Mouse (Mus musculus): ENCODE measurements around the gene Mark1. TPM values are rescaled to one million over a fixed set of nuclear protein-coding genes. Genes with fewer than 3 reads are reported as not detected.

Mark1 gene
- total RNA-seq (2014; fragmentation: Nextera tagmentation) (not detected in 2 replicates), total RNA-seq (2017) (not detected in 2 replicates)

DNA sequence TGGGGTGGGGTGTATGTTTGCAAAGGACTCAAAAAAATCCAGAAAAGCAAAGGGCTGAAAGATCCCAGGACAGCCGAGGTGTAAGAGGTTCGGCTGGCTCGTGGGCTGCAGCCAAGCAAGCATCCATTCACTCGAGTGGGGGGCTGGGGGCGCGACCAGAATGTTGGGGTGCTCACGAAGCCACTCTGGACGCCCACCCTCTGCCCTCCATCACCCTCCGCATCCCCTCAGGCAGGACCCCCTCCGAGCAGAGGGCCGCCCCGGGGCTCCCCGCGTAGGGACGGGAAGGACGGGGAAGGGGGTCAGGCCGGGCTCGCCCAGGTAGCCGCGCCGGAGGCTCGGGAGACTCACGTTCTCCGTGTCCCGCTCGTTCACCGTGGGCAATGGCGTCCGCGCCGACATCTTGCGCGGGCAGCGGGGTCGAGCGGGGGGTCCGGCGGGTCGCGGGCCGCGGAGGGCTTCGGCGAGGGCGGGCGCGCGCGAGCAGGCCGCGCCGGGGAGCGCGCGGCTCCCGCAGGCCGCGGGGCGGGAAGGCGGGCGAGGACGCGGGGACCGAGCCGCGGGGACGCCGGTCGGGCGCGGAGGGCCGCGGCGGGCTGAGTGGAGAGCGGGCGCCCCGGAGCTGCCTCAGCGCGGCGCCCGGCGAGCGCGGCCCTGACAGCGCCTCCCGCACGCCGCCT is at the start of gene Mark1:
TSS of gene Mark1 (minus strand) at position 500 of the 680 bp plus-strand sequence.
- ATAC-seq (replicated peaks; ENCODE audit: poor library complexity, severe bottlenecking), result peak; percentile 25; the same call in 1 of the 2 replicates

DNA sequence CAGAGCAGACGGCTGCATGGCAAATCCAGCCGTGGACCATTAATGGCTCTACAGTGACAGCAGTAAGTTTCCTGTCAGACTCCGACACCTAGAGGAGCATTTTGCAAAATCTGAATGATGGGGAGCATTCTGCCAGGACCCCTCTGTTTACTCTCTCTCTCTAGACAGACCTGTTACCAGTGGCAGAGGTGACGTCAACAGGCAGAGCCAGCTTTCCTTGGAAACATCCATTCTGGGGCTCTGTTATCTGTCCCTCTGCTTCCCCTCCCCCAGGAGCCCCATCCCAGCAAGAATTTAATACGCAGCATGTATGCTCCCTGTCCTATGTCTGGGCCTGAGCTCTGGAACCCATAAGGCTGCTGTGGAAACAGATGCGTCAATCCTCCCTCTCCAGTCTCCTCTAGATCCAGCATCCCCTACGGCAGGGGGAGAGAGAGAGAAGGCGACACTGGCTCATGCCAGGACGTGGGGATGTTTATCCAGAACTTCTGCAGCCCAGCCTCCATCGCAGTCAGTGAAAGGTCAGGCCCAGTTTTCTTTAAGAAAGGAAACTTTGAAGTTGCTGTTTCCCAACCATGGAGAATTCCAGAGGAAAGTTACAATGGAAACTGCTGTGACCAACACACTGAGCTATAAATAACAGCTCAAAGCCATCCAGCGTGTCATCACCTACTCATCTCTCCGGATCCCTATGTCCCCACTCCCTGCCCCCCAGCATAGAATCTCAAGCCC is 48.3 kb upstream of the Mark1 start:
- ATAC-seq (replicated peaks; ENCODE audit: poor library complexity, severe bottlenecking), result no peak

DNA sequence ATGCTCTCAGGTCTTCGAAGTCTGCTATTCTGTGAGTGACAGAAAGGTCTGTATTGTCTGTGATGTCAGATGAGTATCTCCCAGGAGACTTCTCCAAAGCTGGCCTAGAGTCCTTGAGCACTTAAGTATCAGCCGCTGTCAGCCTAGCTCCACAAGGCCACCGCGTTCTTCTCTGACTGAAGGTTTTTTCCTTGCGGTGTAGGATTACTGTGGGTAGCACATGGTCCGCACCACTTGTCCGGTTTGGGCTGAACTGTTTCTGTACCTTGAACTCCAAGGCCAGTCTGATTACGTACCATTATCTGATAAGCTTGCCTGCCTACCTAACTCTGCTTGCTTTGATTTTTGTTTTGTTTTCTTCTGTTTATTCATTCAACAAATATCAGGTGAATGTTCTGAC is 47.1 kb upstream of the Mark1 start:
- no peak for ATAC-seq (replicated peaks; ENCODE audit: poor library complexity, severe bottlenecking)

DNA sequence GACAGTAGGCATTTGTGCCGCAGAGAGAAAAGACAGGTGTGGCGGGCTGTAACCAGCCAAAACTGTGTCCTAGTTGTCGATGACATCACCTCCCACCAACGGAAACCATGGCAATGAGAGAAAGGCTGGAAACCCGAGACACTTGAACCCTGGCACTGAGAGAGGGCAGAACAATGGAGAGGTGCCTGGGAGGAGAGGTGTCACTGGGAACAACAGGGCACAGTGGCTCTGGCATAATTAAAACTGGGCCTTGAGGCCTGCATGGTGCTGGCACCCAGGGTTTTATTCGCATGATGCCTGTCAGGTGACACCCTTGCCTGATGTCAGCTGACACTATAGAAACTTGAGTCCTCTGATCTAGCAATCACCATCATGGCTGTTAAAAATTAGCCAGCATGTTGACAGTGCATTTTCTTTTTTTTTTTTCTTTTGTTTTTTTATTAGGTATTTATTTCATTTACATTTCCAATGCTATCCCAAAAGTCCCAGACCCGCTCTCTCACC is 38.9 kb upstream of the Mark1 start:
- no peak for ATAC-seq (replicated peaks; ENCODE audit: poor library complexity, severe bottlenecking)

DNA sequence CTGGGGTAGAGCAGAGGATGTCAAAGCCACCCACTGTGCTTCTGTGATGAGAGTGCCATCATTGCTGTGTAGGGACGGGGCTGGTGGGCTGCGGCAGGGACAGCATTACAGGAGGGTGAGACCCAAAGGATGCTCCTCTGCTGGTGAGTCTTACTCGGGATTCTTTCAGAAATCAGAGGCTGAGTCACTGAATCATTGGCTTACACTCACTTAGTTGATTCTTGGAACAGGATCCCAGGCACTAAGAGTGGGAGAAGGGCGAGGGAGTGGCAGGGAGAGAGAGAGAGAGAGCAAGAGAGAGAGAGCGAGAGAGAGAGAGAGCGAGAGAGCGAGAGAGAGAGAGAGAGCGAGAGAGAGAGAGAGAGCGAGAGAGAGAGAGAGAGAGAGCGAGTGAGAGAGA is 31.2 kb upstream of the Mark1 start:
- ATAC-seq (replicated peaks; ENCODE audit: poor library complexity, severe bottlenecking), result no peak

DNA sequence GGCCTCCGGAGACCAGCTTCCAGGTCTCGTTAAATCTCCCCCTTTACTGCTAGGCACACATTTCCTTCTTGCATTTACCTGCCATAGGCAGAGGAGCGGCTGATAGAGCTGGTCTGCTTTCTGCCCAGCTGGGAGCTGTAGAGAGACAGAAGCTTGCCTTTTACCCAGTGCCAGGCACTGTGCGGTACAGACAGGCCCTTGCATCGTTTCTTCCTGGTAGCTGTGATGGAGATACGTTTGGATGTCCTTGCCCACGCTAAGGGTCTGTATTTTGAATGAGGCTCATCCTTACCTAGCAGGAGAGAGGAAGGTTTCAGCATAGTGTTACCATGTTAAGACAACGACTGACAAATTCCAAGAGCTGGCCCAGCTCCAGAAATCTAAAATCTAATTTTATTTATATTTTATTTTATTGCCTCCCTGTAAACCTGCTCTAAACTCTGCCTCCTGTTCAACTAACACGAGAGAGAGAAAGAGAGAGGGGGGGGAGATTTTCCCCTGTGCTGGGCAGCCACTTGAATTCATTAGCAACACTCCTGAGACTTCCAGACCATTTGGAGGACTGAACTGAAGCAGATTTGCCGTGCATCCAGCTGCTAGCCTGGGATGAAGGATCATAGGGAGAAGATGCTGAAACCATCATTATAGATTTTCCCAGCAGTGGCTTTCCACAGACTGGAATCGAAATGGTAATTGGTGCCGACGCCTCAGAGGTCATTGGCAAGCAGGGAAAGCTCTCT is 21.2 kb upstream of the Mark1 start:
- no peak for ATAC-seq (replicated peaks; ENCODE audit: poor library complexity, severe bottlenecking)

DNA sequence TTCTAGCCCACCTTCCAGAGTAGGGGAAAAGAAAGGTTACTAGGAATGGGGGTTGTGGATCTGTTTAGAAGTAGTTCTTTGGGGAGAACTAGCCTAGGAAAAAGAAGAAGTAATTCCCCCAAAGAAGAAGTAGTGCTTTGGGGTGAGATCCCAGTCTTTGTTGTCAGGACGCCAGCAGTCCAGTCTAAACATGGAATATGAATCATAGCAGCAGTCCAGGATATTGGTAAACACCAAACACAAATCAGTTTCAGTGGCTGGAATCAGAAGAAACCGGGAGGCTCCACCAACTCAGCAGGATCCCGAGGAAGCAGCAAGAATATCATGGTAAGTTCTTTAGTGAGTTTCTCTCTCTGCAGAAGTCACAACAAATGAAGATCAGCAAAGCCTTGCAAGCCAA is 13.2 kb upstream of the Mark1 start:
- ATAC-seq (replicated peaks; ENCODE audit: poor library complexity, severe bottlenecking), result no peak

DNA sequence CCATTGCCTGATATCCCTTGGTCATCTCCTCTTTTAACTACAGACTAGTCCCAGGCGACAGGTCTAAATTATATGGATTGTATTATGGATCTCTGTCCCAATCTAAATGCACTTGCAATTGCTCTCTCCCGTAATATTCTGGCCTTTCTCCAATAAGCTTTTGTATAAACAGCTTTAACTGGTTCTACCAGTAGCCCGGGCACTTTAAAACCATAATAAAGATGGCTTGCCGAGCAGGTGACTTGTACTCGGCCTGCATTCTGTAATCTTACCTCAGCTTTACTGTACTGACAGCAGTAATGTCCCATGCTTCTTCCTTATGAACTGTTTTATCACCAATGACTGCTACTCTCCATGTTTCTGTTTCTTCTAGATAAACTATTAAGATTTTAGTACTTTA is 7.7 kb upstream of the Mark1 start:
- ATAC-seq (replicated peaks; ENCODE audit: poor library complexity, severe bottlenecking), result no peak

DNA sequence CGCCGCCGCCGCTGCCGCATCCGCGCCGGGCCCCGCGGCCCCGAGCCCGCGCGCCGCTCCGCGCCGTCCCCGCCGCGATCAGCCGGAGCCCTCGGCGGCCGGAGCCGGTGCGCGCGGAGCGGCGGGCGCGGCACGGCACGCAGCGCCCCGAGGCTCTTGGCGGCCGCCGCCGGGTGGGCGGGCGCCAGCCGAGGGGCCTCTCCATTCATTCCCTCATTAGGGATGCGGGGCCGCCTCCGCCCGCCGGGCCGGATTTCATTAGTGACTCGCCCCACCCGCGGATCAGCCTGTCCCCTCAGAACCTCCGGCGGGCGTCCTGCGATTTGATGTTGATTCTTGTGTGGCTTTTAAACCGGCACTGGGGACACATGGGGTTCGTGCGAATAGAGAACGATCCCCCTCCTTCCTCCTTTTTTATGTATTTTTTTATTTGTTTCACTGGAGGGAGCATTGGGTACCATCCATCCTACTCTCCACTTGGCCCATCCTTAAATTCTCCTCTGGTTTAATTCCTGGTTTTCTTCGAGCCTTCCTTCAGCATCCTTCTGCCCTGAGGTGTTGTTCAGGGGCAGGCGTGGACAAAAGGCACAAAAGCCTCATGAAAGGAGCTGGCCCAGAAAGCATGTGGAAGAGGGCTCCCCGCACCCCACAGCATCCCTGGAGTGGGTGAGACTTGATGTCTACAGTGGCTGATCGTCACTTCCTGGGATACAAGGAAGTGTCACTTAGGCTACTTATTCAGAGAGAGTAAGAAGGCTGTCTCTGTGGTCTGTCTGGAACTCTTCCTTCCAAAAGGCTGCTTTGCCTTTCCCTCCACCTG is 620 bp upstream of the Mark1 start:
- peak; percentile 35; the same call in 1 of the 2 replicates for ATAC-seq (replicated peaks; ENCODE audit: poor library complexity, severe bottlenecking)

DNA sequence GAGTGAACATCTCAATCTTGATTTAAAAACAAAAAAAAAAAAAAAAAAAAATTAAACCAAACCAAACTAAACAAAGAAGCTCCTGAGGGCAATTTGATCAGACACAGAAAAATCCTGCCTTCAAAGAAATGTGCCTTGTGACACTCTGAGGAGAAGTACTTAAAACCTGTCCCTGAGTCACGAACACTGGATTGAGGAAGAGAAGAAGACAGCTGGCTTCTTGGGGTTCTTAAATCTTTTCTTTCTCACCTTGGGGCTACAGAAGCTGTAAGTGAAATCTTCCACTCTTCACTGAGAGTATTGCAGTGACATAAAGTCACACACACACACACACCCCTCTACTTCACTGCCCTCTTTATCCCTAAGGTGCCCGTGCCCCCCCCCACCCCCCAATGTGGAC is 739 bp downstream of the Mark1 start:
- no peak for ATAC-seq (replicated peaks; ENCODE audit: poor library complexity, severe bottlenecking)

DNA sequence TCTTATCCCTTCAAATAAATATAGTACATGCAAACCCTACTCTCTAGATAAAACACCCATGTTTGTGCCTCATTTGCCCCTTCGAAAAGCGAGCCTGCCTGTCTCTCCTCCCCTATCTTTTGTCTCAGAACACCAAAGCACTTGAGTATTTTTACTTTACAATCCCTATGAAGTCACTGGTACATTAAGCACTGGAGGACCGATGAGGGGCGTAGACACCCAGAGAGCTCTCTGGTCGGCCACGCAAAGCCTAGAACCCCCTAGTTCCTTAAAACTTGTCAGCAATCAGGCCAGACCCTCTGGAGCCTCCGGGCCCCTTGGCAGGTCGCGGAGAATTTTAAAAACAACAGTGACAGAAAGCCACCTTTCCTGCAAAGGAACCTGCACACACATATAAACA is 1.2 kb downstream of the Mark1 start:
- ATAC-seq (replicated peaks; ENCODE audit: poor library complexity, severe bottlenecking), result no peak

DNA sequence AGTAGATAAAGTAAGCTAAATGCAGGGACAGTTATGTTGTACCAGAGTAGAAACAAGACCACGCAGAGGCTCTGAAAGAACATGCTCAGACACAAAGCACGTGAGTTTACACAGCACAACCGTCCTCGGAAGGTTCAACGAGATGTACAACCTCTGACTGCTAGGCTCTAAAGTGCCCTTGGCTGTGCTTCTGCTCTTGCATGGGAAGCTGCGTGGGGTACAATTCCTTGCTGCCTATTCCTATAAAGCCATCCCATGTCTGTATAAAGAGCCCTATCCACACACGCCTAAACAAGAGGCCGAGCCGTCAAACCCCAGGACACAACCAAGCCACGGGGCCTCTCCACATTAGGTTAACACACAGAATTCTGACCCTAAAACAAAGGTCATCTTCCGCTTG is 1.9 kb downstream of the Mark1 start:
- ATAC-seq (replicated peaks; ENCODE audit: poor library complexity, severe bottlenecking), result no peak

DNA sequence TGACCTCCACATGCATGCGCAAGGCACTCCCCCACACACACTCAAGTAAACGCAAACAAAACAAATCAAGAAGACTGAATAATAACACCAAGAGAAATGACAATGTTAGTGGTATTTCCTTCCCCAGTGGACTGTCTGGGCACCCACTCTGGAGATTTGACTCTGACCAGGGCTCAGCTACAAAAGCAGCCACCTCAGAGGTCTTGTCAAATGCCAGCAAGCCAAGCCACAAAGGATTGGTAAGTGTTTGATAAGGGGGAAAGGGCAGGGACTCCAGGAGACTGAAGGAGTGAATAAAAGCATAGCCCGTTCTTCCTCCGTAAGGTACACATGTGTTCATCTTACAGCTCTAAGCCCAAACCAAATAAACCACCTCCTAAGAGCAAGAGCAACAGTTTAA is 4.0 kb downstream of the Mark1 start:
- ATAC-seq (replicated peaks; ENCODE audit: poor library complexity, severe bottlenecking), result no peak

DNA sequence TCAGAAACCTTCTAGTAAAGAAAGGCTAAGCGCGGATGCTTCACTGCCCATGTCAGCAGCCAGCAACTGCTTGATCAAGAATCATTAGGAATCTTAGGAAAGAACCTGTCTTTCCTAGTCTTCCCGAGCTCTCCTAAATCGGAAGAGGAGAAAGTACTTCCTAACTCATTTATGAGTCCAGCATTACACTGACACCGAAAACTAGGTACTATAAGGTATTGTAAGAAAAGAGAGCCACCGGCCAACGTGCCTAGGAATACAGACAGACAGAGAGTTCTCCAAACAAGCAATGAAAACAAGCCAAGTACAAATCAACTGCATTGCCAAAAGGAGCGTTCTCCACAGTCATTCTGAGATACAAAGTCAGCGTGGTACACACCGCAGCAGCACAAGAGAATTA is 8.2 kb downstream of the Mark1 start:
- no peak for ATAC-seq (replicated peaks; ENCODE audit: poor library complexity, severe bottlenecking)

DNA sequence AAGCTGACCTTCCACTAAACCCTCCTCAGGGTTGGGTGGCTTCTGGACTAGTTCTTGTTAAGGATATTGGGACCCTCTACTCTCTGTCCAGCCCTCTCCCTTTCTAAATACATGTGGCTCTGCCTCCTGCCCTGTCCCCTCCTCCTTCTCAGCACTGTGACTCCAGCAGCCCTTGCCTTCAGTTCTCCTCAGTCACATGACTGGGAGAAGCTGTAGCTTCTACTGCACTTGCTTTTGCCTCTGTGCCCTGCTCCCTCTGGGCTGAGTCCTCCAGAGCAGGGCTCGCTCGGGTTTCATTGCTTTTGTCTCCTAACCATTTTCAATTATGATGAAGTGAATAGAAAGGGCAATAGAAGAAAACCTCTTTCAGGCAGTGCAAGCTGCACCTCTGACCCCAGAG is 12.6 kb downstream of the Mark1 start:
- ATAC-seq (replicated peaks; ENCODE audit: poor library complexity, severe bottlenecking), result no peak

DNA sequence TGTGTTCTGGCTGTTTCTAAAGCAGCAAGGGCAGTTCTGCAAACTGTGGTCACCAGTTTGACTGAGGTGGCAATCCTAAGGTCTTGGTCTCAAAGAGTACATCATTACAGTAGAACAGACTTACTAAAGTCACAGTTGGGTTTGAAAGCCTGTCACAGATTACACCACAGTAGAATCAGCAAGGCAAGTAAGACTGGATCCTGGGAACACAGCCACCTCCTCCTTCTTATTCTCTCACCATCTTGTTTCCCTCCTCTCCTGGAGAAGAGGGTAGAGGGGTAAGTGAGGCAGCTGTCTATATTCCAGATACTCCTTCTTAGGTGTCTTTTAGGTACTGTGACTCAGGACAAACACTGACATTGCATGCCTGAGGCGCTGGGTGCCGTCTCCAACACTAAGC is 14.6 kb downstream of the Mark1 start:
- no peak for ATAC-seq (replicated peaks; ENCODE audit: poor library complexity, severe bottlenecking)

DNA sequence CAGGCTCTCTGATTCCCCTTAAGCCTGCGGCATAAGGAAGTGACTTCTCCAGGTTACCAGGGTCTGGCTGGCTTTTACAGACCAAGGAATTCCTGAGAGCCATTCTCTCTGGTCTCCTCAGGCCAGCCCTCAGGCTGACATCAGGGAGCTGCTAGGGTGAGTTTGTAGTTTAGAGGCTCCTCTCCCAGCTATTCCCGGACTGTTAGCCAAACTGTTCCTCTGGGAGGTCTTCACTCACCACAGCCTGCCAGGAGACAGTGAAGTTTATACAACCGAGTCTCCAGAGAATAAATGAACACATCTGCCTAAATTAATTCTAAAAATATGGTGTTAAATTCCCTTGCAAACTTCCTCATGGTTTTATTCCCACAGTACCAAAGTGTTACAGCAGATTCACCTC is 15.6 kb downstream of the Mark1 start:
- ATAC-seq (replicated peaks; ENCODE audit: poor library complexity, severe bottlenecking), result no peak

DNA sequence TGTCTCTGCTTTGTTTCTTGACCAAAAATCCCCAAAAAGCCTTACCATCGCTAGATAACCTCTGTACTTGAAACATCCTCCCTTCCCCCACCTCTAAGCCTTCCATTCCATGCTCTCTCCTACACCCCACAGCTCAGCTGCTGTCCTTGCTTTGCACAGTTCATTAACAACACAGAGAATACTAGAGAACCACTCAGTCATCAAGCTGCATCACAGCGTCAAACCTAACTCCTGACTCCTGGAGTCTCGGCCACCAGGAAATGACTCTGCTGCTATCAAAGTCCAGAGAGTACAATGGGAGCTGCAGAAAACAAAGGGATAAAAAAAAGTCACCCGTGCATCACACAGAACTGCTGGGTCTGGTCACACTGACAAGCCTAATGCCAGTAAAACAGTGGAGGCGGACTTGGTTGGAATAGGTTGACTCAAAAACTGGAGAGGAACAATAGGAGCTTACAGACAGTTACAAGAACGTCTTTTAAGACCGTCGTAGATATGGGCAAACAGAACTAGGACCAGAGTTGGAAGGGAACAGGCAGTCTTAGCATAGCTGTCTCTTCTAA is 27.1 kb downstream of the Mark1 start:
- ATAC-seq (replicated peaks; ENCODE audit: poor library complexity, severe bottlenecking), result no peak

DNA sequence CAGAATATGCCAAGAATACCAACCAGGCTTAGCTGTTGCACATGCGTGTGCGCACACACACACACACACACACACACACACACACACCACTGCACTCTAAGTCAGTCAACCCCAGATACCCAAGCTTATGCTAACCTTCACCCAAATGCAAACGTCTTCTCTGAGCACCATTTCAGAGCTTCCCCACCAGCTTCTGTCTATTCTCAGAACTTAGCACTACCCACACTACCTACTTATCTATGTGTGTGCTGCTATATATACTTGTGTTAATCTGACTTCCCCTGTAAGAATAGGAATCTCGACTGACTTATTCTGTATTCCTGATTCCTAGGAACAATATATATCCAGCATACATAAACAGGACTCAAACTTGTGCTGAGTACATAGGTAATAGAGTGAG is 30.0 kb downstream of the Mark1 start:
- no peak for ATAC-seq (replicated peaks; ENCODE audit: poor library complexity, severe bottlenecking)
